Mouse (Mus musculus): ENCODE measurements around the gene Gm11627.

GRCm38 (mm10) chr11:102551176-102551575, 28.1 kb downstream of the Gm11627 start:
- TF ChIP-seq POLR2AphosphoS2 (IDR thresholded peaks at IDR 0.05; ENCODE audit: insufficient read length, low read depth) (no peak), POLR2A (IDR thresholded peaks at IDR 0.05; ENCODE audit: insufficient read length, low read depth) (no peak)

Data from myocyte (in vitro differentiated cells).